Mouse (Mus musculus): ENCODE measurements around the gene Lrp5.
"Not testable (repeated sequence)": the region's sequence is repeated elsewhere in the genome, so short reads cannot be mapped to it uniquely, and the experiment has no call there.

Gene Lrp5

DNA sequence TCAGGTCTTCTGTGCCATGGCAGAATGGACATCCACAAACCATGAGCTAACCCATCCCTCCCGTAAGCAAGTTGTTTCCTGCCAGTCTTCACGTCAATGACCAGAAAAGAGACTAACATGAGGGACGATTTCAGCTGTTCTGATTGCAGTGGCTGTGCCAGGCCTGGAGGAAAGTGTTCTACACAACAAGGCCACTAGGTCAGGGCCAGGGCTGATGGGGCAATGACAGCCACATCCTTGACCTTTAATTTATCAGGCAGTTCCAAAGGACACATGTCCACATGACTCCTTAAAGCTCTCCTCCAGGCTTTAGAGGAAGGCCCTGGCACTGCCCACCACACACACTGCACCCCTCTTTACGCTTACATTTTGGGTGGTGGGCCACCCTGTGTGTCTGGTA lies 9.1 kb upstream of the Lrp5 start:
- DNase-seq (ENCODE audit: low read depth, low spot score), result no peak

GRCm38 (mm10) chr19:3695006-3695405 lies 8.6 kb upstream of the Lrp5 start:
- DNase-seq (ENCODE audit: low read depth, low spot score), result no peak

GRCm38 (mm10) chr19:3694476-3694875 lies 8.1 kb upstream of the Lrp5 start:
- DNase-seq (ENCODE audit: low read depth, low spot score), result no peak

DNA sequence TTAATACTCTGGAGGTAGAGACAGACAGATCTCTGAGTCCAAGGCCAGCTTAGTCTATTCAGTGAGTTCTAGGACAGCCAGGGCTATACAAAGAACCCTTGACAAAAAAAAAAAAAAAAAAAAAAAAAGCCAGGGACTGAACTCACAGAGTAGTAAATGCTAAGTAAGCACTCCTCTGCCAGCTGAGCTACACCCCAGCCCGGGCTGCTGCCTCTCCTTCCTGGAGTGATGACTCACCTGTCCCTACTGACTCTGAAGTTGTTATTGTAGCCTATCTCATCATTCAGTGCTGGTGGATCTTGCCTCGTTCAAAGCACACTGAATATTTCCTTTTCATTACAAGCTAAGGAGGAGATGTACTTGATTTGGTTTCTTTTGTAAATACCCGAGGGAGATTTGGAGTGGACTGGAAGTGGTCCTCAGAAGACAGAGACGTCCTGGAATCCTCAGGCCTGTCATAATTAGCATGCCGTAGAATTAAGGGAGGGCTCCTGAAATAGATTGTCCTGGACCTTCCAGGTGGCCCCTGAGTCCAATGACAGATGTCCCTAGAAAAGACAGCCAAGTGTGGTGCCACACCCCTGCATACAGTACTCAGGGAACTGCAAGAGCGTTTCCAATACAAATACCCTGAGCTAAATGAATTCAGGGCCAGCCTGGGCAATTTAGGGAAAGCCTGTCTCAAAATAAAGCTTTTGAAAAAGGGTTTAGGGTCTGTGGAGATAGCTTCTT lies 6.2 kb upstream of the Lrp5 start:
- no peak for DNase-seq (ENCODE audit: low read depth, low spot score)

GRCm38 (mm10) chr19:3691337-3691736 lies 5.0 kb upstream of the Lrp5 start:
- DNase-seq (ENCODE audit: low read depth, low spot score), result no peak

GRCm38 (mm10) chr19:3687676-3688171 lies 1.4 kb upstream of the Lrp5 start:
- DNase-seq (ENCODE audit: low read depth, low spot score), result peak; percentile 45

GRCm38 (mm10) chr19:3685611-3686214 lies 651 bp downstream of the Lrp5 start:
- DNase-seq (ENCODE audit: low read depth, low spot score), result no peak

DNA sequence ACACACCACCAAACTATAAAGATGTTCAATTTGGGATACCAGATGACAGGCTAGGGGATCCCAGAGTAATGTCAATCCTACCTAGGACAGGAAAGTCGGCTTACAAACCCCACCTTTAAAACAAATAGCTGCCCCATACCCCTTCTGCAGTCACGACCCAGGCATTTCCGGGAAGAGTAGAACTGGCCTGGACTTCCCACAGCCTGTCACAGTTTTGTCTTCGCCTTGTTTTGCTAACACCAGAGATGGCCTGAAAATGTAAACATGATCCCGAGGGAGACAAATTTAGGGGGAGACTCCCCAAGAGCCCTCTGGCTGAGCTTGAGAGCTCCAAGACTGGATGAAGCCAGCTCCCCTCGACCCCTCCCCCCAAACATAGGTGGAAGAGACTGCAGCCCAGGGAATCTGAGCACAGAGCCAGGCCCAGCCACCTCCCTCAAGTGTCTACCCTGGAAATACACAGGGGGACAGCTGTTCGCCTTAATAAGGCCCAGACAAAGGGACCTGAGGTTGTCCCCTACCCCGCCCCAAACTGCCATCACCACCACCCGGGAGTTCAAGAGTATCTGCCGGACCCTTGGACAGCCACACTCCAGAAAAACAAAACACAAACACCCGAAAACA lies 1.3 kb downstream of the Lrp5 start:
- DNase-seq (ENCODE audit: low read depth, low spot score), result no peak

DNA sequence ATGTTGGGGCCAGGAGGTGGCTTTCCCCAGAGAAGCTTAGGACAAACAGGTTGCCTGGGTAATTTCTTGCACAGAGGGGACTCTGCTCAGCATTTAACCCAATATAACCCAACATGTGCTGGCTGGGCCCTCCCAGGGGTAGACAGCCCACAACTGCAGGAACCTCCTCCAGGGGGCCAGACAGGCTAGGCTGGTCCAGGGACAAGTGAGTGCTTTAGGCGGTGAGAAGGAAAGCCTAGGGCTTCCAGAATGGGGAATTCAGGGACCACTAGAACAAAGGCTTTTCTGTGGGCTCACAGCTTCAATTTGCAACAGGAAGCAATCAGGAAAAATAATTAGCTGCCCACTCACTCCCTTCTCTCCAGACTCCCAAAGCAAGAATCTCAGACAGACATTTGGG lies 1.9 kb downstream of the Lrp5 start:
- no peak for DNase-seq (ENCODE audit: low read depth, low spot score)

DNA sequence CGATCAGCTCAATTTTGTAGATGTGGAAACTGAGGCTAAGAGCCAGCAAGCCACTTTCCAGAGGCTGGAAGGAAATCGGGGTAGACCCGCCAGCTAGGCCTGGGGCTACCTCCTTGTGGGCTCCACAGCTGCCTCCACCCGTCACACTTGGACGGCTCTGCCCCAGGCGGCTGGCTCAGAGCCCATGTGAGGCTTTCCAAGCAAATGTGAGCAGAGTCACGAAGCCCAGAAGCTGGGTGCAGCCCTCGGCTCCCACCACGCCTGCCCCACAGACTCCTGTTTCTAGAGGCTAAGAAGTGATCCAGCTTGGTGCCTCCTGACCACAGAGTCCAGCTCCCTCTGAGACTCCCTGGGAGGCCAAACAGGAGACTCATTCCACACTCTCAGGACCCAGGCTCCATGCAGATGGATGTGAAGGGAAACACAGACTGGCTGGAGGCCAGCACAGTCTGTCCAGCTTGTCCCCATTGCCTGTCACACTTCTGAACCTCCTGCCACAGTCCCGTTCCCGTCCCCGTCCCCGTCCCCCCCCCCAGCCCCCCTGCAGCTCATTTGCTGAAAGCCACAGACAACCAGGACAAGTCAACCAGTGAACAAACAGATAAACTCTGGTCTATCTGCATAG lies 4.9 kb downstream of the Lrp5 start:
- DNase-seq (ENCODE audit: low read depth, low spot score), result no peak

- no peak for DNase-seq (ENCODE audit: low read depth, low spot score)
These were observed 5.6 kb downstream of the Lrp5 start for GRCm38 (mm10) chr19:3680732-3681131.

GRCm38 (mm10) chr19:3674122-3674855 lies 12.1 kb downstream of the Lrp5 start:
- DNase-seq (ENCODE audit: low read depth, low spot score), result no peak

DNA sequence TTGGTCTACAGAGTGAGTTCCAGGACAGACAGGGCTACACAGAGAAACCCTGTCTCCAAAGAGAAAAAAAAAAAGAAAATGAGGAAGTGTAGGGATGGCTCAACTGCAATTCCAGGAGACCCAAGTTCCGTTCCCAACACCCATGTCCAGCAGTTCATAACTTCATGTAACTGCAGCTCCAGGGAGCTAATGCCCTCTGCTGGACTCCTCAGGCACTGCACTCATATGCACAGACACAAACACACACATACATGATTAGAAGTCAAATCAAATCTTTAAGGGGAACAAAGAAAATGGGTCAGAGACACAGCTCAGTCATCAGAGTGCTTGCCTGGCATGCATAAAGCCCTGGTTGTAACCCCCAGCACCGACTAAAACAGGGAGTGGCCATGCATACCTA lies 13.2 kb downstream of the Lrp5 start:
- no peak for DNase-seq (ENCODE audit: low read depth, low spot score)

DNA sequence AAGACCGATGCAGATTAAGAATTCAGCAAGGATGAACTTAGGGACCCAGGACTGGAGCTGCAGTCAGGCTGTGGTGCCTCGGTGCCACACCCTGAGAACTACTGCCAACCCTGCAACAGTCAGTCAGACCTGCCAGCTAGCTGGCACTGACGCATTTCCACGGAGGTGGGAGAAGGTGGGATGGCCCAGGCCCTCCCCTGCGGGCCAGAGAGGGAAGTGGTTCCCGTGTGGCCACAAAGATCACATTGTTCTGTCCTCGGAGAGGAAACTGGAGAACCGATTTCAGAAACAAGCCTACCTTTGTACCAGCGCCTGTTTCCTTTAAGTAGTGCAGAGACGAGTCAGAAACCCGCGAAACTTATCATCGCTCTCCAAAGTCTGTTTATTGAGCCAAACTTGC lies 17.3 kb downstream of the Lrp5 start:
- DNase-seq (ENCODE audit: low read depth, low spot score), result no peak

- no peak for DNase-seq (ENCODE audit: low read depth, low spot score)
These were observed 17.8 kb downstream of the Lrp5 start for GRCm38 (mm10) chr19:3668551-3668950.

DNA sequence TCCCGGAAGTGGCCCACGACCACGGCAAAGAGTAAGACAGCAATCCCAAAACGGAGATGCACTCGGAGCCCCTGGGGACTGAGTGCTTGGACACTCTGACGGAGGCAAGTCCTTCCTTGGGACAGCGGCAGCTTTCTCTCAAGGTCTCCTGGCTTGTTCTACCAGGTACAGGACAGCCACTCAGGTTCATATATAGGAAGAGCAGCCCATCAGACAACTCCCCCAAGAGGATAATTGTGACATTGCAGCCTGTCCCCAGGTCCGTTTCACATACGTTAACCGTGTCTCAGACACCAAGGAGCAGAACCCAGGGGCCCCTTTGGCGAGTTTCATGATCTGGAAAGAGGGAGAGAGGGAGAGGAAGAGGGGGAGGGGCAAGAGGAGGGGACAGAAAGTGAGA lies 18.4 kb downstream of the Lrp5 start:
- no peak for DNase-seq (ENCODE audit: low read depth, low spot score)

GRCm38 (mm10) chr19:3667155-3667895 lies 19.0 kb downstream of the Lrp5 start:
- DNase-seq (ENCODE audit: low read depth, low spot score), result no peak

DNA sequence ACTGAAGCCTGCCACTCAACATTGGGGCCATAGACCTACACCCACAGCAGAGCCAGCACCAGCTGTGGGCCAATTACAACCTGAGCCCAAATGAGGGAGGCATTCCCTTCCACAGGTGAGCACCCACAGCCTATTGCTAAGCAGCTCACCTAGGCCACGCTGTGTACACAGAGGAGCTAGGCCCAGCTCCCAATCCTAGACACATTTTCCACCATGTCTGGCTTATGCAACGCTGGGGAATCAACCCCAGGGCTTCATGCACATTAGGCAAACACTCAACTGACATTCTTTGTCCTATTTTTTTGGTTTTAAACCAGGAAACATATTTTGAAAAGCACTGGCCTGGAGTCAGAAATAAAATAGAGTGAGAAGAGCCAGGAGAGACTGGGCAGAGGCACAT lies 19.7 kb downstream of the Lrp5 start:
- DNase-seq (ENCODE audit: low read depth, low spot score), result no peak

DNA sequence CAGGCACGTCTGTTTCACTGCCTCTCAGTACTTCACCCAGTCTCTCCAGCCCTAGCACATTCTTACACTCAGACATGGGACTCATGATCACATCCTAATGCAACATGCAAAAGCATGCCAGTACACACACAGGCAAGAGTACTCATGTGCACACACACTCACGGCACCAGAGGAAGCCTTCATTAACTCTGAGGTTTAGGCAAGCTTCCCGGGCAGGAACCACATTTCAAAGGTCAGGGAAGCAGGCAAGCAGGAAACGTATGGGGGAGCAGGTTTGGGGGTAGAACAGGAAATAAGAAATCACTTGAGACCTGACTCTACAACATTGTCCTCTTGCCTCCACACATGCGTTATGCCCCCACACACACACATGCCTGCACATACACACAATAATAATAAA lies 20.9 kb downstream of the Lrp5 start:
- no peak for DNase-seq (ENCODE audit: low read depth, low spot score)

- DNase-seq (ENCODE audit: low read depth, low spot score), result no peak
These were observed 28.4 kb downstream of the Lrp5 start for GRCm38 (mm10) chr19:3657947-3658346.

DNA sequence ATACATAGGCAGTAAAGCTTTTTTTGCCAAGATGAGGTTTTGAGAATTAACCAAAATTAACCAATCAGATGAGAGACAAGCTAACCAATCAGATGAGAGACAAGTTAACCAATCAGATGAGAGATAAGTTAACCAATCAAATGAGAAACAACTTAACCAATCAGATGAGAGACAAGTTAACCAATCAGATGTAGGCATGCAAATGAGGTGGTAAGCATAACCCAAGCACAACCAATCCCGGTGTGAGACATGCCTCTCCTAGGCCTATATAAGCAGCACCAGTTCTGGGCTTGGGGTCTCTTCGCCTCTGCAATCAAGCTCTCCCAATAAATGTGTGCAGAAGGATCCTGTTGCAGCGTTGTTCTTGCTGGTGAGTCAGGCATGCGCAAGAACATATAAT lies 29.3 kb downstream of the Lrp5 start:
- DNase-seq (ENCODE audit: low read depth, low spot score), result not testable (repeated sequence)
